Mouse (Mus musculus) gastrocnemius, adult 2 months (tissue): ENCODE data around the gene Srp54a. TPM values are rescaled to one million over a fixed set of nuclear protein-coding genes. Genes with fewer than 3 reads are reported as not detected.

Experiments
- total RNA-seq, 2 experiments: library from RNA; stranded (reverse); gene quantifications; 2 replicates each; pipeline ENCODE4 v1.2.3; 2021

Srp54a gene
- total RNA-seq, 2 experiments from 2014 or later, result 73.7 to 94.3 TPM

Other genes with a start within 250 kb of the Srp54a start
- 100 to 1,000 TPM; 419 to 537 TPM for gene Cfl2, start 217.4 kb upstream of the Srp54a start, total RNA-seq
- not detected for gene Gm20403, start 93.7 kb upstream of the Srp54a start, total RNA-seq
- gene Baz1a, start 65.9 kb upstream of the Srp54a start, total RNA-seq, result 1 to 10 TPM; 3.6 to 4.1 TPM
- gene 2700097O09Rik, start 152 bp upstream of the Srp54a start, total RNA-seq, result 1 to 10 TPM; 8.8 TPM
- gene Fam177a, start 44.2 kb downstream of the Srp54a start, total RNA-seq, result 1 to 10 TPM; 3.1 to 8.3 TPM
- 10 to 100 TPM; 32.1 to 37.5 TPM for gene Srp54b, start 74.8 kb downstream of the Srp54a start, total RNA-seq
- gene 1700047I17Rik2, start 119.3 kb downstream of the Srp54a start, total RNA-seq, result 1 to 10 TPM in 1 of 2 experiments, under 1 TPM in 1; 0.59 to 5.4 TPM
- 10 to 100 TPM; 28.1 to 30.5 TPM for gene Srp54c, start 149.9 kb downstream of the Srp54a start, total RNA-seq
- gene 1110008L16Rik, start 219.3 kb downstream of the Srp54a start, total RNA-seq, result 10 to 100 TPM; 10.4 to 10.7 TPM
- gene Ppp2r3c, start 222.7 kb downstream of the Srp54a start, total RNA-seq, result 10 to 100 TPM; 10.2 to 12.1 TPM